Mouse (Mus musculus): ENCODE measurements around the gene Rsph9. TPM values are rescaled to one million over a fixed set of nuclear protein-coding genes. Genes with fewer than 3 reads are reported as not detected.

Gene Rsph9
- polyA plus RNA-seq, 1 experiment from 2014 or later, result 6.7 TPM

DNA sequence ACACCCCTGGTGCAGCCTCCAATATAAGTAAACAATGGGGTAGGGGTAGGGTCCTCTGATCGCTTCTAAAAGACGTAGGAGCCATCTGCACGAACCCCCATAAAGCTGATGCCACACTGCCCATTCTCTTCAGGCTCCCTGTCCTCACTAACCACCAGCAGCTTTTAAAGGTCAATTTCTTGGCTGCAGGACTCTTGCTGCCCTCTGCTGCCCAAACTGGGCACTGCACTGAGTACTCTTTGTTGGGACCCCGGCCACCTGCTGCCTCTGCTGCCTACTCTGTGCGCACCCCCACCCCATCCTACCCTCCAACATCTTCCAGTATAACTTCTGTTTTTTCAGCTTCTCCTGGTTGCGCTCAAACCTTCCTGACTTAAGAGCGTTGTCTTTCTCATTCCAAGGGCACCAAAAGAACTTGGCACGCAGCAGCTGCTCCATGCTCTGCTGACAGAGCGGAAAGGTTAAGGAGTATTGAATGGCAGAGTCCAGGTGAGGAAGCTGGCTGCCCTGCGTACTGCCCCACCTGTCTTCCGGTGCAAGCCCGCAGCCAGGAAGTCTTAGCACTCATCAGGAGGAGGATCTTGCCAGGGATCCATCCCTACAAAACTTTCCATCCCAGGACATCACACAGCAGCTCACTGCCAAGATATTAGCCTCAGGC lies 11.8 kb downstream of the Rsph9 start:
- Histone ChIP-seq H3K4me1 (ENCODE audit: control insufficient read depth, insufficient read depth, low read length) (peaks cover 3% of the 10 kb centered on the region; the same call in 1 of the 2 replicates), H3K36me3 (ENCODE audit: control insufficient read depth, insufficient read depth, low read length) (peaks cover 22% of the 10 kb centered on the region), H3K4me3 (ENCODE audit: low read depth, low read length) (no peak overlapping the region), H3K27ac (ENCODE audit: low read depth, low read length) (no peak overlapping the region), H3K9me3 (replicated peaks; ENCODE audit: control insufficient read depth, low read length) (no peaks in the 10 kb centered on the region), H3K4me2 (no peak overlapping the region), H3K27me3 (ENCODE audit: control insufficient read depth, insufficient read depth, low read length) (no peaks in the 10 kb centered on the region), H3K9ac (ENCODE audit: low read depth, low read length) (0 out of 2 replicates have a peak overlapping the region, but pooled peaks have one; percentile 22)
- ATAC-seq (replicated peaks; ENCODE audit: insufficient number of reproducible peaks, low FRiP score, low TSS enrichment), result no peak
- WGBS (ENCODE audit: insufficient replicate concordance), result 16% methylated on average over 12 of the region's 12 CpGs

DNA sequence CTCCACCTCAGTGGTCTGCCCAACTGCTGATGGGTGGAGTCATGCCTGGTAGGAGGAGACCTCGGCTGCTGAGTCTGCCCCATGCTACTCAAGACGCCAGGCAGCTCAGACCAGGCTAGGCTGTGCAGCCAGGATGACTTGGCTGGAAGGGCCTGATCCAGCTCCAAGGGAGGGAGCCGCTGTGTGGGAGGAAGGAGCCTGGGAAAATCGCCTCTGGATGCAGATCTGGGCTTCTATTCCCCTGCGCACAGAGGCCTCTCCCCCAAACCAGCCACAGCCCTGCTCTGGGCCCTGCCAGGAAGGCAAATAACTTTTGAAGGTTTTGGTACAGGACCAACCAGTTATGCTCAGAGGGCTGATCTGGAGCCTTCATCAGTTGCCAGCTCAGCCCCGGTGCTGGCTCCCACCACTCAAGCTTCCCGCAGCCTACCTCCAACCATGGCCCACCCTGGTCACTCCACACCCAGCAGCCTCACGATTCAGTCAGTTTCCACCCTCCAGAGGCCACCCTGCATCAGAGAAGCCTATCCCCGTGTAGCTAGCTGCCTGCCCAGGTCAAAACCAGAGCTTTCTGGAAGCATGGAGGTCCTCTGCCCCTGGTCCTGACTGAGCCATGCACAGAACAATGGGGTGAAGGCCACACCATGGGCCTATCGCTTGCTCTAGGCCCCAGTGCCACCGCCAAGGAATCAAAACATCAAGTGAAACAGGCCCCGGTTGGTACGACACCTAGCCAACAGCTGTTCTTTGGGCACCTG lies 14.1 kb downstream of the Rsph9 start:
- H3K9ac ChIP-seq (ENCODE audit: low read depth, low read length), result no peak overlapping the region
- WGBS (ENCODE audit: insufficient replicate concordance), result 75% methylated on average over 13 of the region's 13 CpGs
- H3K27ac ChIP-seq (ENCODE audit: low read depth, low read length), result no peak overlapping the region; the same call in 1 of the 2 replicates
- H3K4me1 ChIP-seq (ENCODE audit: control insufficient read depth, insufficient read depth, low read length), result peaks cover 3% of the 10 kb centered on the region; the same call in 1 of the 2 replicates
- H3K36me3 ChIP-seq (ENCODE audit: control insufficient read depth, insufficient read depth, low read length), result peaks cover 36% of the 10 kb centered on the region
- no peak overlapping the region for H3K4me2 ChIP-seq
- H3K9me3 ChIP-seq (replicated peaks; ENCODE audit: control insufficient read depth, low read length), result no peaks in the 10 kb centered on the region
- H3K27me3 ChIP-seq (ENCODE audit: control insufficient read depth, insufficient read depth, low read length), result no peaks in the 10 kb centered on the region
- H3K4me3 ChIP-seq (ENCODE audit: low read depth, low read length), result no peak overlapping the region
- no peak for ATAC-seq (replicated peaks; ENCODE audit: insufficient number of reproducible peaks, low FRiP score, low TSS enrichment)

DNA sequence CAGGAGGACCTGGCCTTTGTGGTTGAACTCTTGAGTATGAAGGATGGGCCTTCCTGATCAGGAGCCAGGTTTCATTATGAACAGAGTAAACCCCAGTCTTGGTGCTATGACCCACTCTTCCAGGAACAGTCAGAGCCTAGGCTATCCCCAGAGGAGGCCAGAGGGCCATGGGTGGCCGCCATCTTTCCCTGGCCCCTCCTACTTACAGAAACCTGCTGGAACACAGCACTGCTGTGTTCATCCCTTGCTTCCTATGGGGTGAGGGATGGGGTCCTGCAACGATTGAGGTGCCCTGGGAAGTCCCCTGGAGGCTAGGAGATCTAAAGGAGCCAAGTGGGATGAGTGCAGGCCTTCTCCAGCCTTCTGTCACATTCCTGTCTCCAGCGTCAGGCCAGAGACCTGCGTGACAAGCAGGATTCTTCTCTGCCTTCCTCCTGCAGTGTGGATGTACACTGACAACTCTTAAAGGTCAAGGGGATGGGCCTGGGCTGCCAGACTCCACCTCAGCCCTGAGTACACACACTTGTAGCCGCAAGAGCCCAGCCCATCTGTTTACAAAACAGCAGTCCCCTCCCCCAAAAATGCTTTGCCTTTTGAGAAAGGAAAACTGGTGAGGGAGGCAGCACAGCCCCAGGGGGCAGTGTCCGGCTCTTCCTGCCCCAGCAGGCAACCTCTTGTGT lies 16.1 kb downstream of the Rsph9 start:
- H3K36me3 ChIP-seq (ENCODE audit: control insufficient read depth, insufficient read depth, low read length), result peaks cover 51% of the 10 kb centered on the region

DNA sequence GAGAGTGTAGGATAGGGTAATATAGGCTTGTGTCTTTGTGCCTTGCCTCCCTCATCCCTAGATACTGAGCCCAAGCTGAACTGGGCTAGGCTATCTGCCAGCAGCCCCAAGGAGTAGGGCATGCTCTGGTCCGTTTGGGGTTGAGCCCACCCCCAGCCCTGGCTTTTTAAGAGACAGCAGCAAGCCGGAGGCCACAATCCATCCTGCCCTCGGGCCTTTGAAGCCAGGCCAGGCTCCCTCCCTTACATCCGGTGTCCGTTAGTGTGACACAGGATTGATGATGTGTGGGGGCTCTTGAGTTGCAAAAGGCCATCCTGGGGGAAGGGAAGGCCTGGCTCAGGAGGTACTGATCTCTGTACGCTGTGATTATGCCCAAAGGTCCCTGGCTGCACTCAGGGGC lies 17.4 kb downstream of the Rsph9 start:
- H3K27me3 ChIP-seq (ENCODE audit: control insufficient read depth, insufficient read depth, low read length), result no peaks in the 10 kb centered on the region

More for the DNA sequence above, 16.1 kb downstream of the Rsph9 start:
- no peak for ATAC-seq (replicated peaks; ENCODE audit: insufficient number of reproducible peaks, low FRiP score, low TSS enrichment)
- Histone ChIP-seq H3K9me3 (replicated peaks; ENCODE audit: control insufficient read depth, low read length) (no peaks in the 10 kb centered on the region), H3K27ac (ENCODE audit: low read depth, low read length) (no peak overlapping the region), H3K4me3 (ENCODE audit: low read depth, low read length) (no peak overlapping the region), H3K4me2 (no peak overlapping the region), H3K27me3 (ENCODE audit: control insufficient read depth, insufficient read depth, low read length) (no peaks in the 10 kb centered on the region), H3K4me1 (ENCODE audit: control insufficient read depth, insufficient read depth, low read length) (peaks cover 3% of the 10 kb centered on the region; the same call in 1 of the 2 replicates), H3K9ac (ENCODE audit: low read depth, low read length) (no peak overlapping the region)
- 74% methylated on average over 6 of the region's 6 CpGs for WGBS (ENCODE audit: insufficient replicate concordance)

DNA sequence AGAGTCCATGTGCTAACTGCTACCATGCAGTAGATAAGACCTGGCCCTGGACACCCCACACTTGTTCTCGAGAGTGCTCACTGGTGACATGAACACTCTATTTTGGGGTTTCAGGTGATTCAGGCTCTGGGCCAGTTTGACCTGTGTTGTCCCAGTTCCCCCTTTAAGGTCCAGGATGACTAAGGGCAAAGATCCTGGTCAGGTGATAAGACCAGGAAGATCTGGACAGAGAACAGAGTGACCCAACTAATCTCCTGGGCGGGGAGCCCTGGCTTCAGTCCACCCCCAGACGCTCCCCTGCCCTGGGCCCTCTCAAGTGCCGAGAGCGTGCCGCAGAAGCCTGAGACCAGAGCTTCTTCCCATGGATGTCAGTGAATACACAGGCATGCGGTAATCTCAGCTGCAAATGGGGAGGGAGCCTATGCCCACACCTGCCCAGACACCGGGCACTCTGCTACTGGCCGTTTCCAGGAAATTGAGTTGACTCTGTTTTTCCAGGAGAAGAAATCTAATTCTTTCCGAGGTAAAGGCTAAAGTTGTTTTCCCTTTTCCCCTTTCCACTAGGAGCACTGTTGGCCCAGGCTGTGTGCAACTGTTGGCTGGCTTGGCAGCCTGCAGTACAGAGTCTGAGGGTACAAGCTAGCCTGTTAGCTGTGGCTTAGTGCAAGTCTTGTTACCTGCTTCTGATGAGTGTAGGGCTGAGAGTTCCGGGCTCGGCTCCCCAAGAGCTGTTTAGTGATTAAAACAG lies 19.9 kb downstream of the Rsph9 start:
- no peak for ATAC-seq (replicated peaks; ENCODE audit: insufficient number of reproducible peaks, low FRiP score, low TSS enrichment)
- 78% methylated on average over 12 of the region's 12 CpGs for WGBS (ENCODE audit: insufficient replicate concordance)

More for the DNA sequence above, 17.4 kb downstream of the Rsph9 start:
- no peak for ATAC-seq (replicated peaks; ENCODE audit: insufficient number of reproducible peaks, low FRiP score, low TSS enrichment)
- no peaks in the 10 kb centered on the region for H3K9me3 ChIP-seq (replicated peaks; ENCODE audit: control insufficient read depth, low read length)
- no peaks in the 10 kb centered on the region for H3K4me1 ChIP-seq (ENCODE audit: control insufficient read depth, insufficient read depth, low read length)
- H3K4me2 ChIP-seq, result no peak overlapping the region
- H3K9ac ChIP-seq (ENCODE audit: low read depth, low read length), result no peak overlapping the region
- H3K27ac ChIP-seq (ENCODE audit: low read depth, low read length), result no peak overlapping the region
- WGBS (ENCODE audit: insufficient replicate concordance), result 80% methylated on average over 6 of the region's 6 CpGs
- H3K4me3 ChIP-seq (ENCODE audit: low read depth, low read length), result no peak overlapping the region
- H3K36me3 ChIP-seq (ENCODE audit: control insufficient read depth, insufficient read depth, low read length), result peaks cover 51% of the 10 kb centered on the region

DNA sequence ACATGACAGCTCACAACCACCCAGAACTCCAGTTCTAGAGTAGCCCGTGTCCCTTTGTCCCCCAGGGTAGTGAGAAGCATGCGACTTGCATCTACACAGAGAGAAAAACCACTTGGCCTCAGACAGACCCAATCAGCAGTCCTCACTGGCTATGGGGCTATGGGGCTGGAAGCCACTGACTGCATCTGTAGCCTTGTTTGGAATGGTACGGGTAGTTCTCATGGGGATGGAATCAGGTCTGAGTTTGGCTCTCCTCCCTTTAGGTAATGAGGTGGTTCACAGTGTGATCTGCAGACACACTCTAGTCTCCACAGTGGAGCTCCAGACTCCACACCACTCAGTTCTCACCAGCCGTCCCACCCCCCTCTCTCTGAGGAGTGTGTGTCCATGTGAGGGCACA lies 20.7 kb downstream of the Rsph9 start:
- peaks cover 52% of the 10 kb centered on the region for H3K36me3 ChIP-seq (ENCODE audit: control insufficient read depth, insufficient read depth, low read length)
- no peak overlapping the region for H3K9ac ChIP-seq (ENCODE audit: low read depth, low read length)
- WGBS (ENCODE audit: insufficient replicate concordance), result 88% methylated on average over 4 of the region's 4 CpGs
- H3K27ac ChIP-seq (ENCODE audit: low read depth, low read length), result no peak overlapping the region
- no peak for ATAC-seq (replicated peaks; ENCODE audit: insufficient number of reproducible peaks, low FRiP score, low TSS enrichment)
- no peak overlapping the region for H3K4me2 ChIP-seq
- H3K4me1 ChIP-seq (ENCODE audit: control insufficient read depth, insufficient read depth, low read length), result no peaks in the 10 kb centered on the region
- H3K9me3 ChIP-seq (replicated peaks; ENCODE audit: control insufficient read depth, low read length), result no peaks in the 10 kb centered on the region
- no peak overlapping the region for H3K4me3 ChIP-seq (ENCODE audit: low read depth, low read length)
- H3K27me3 ChIP-seq (ENCODE audit: control insufficient read depth, insufficient read depth, low read length), result no peaks in the 10 kb centered on the region

More for the DNA sequence above, 19.9 kb downstream of the Rsph9 start:
- no peak overlapping the region for H3K4me3 ChIP-seq (ENCODE audit: low read depth, low read length)
- no peak overlapping the region for H3K4me2 ChIP-seq
- H3K27me3 ChIP-seq (ENCODE audit: control insufficient read depth, insufficient read depth, low read length), result no peaks in the 10 kb centered on the region
- H3K9ac ChIP-seq (ENCODE audit: low read depth, low read length), result no peak overlapping the region
- no peaks in the 10 kb centered on the region for H3K9me3 ChIP-seq (replicated peaks; ENCODE audit: control insufficient read depth, low read length)
- no peaks in the 10 kb centered on the region for H3K4me1 ChIP-seq (ENCODE audit: control insufficient read depth, insufficient read depth, low read length)
- H3K36me3 ChIP-seq (ENCODE audit: control insufficient read depth, insufficient read depth, low read length), result peaks cover 53% of the 10 kb centered on the region
- no peak overlapping the region for H3K27ac ChIP-seq (ENCODE audit: low read depth, low read length)

DNA sequence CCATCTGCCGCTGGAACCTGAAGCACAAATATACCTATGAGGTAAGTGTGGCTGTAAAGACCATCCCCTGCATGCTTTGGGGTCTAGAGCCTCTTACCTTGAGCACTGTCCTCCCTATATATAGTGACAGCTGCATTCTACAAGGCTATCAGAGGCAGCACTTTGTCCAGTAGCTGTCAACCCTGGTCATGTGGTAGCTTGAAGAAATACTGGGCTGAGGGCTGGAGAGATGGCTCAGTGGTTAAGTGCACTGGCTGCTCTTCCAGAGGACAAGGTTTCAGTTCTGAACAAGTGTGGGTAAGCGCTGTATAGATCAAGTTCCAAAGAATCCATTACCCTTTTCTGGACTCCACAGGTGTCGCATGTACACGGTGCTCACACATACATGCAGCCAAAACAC lies 21.2 kb downstream of the Rsph9 start:
- no peak overlapping the region for H3K9ac ChIP-seq (ENCODE audit: low read depth, low read length)
- WGBS (ENCODE audit: insufficient replicate concordance), result 85% methylated on average over 4 of the region's 4 CpGs
- H3K4me2 ChIP-seq, result no peak overlapping the region
- H3K27me3 ChIP-seq (ENCODE audit: control insufficient read depth, insufficient read depth, low read length), result no peaks in the 10 kb centered on the region
- H3K36me3 ChIP-seq (ENCODE audit: control insufficient read depth, insufficient read depth, low read length), result peaks cover 49% of the 10 kb centered on the region
- no peak overlapping the region for H3K4me3 ChIP-seq (ENCODE audit: low read depth, low read length)
- no peak for ATAC-seq (replicated peaks; ENCODE audit: insufficient number of reproducible peaks, low FRiP score, low TSS enrichment)
- no peaks in the 10 kb centered on the region for H3K9me3 ChIP-seq (replicated peaks; ENCODE audit: control insufficient read depth, low read length)
- 0 out of 2 replicates have a peak, but pooled peaks cover 3% of the 10 kb centered on the region for H3K4me1 ChIP-seq (ENCODE audit: control insufficient read depth, insufficient read depth, low read length)
- H3K27ac ChIP-seq (ENCODE audit: low read depth, low read length), result no peak overlapping the region

DNA sequence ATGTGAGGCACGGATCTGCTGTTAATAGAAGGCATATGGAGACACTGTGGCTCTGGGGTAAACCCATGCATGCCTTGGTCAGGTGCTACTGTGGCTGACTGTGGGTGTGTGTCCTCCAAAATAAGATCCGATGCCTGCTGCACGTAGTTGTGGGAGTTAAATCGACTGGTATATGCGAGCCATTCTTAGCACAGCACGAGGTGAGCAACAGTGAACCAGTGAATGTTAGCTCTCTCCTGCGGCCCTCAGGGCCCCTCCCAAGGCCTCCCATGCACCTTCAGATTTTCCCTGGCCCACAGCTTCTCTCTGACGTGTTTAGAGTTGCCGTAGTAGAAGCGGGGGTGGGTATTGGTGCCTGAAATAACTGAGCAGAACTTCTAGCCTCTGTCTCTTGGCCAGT lies 24.4 kb downstream of the Rsph9 start:
- 81% methylated on average over 10 of the region's 10 CpGs for WGBS (ENCODE audit: insufficient replicate concordance)
- no peak overlapping the region for H3K4me2 ChIP-seq
- ATAC-seq (replicated peaks; ENCODE audit: insufficient number of reproducible peaks, low FRiP score, low TSS enrichment), result no peak
- H3K9me3 ChIP-seq (replicated peaks; ENCODE audit: control insufficient read depth, low read length), result no peaks in the 10 kb centered on the region
- no peak overlapping the region for H3K27ac ChIP-seq (ENCODE audit: low read depth, low read length)
- H3K9ac ChIP-seq (ENCODE audit: low read depth, low read length), result no peak overlapping the region
- H3K4me3 ChIP-seq (ENCODE audit: low read depth, low read length), result no peak overlapping the region
- H3K36me3 ChIP-seq (ENCODE audit: control insufficient read depth, insufficient read depth, low read length), result peaks cover 24% of the 10 kb centered on the region
- no peaks in the 10 kb centered on the region for H3K27me3 ChIP-seq (ENCODE audit: control insufficient read depth, insufficient read depth, low read length)
- 0 out of 2 replicates have a peak, but pooled peaks cover 3% of the 10 kb centered on the region for H3K4me1 ChIP-seq (ENCODE audit: control insufficient read depth, insufficient read depth, low read length)

Data from heart, embryonic 11.5 days (tissue).